Mouse (Mus musculus) MEL (cell line): Measurements from ENCODE around the gene Sh3glb1. TPM values are rescaled to one million over a fixed set of nuclear protein-coding genes. Genes with fewer than 3 reads are reported as not detected.

Experiments
- DNase-seq: peaks from one replicate; pipeline ENCODE4 v3.0.0; 2011; ENCODE audit warnings: low read depth, low spot score
- H3K27ac ChIP-seq: 2 replicates; pipeline ENCODE4 v1.5.1; 2012; ENCODE audit warnings: low read depth, mild to moderate bottlenecking, control low read depth, low read length, moderate library complexity; ENCODE audit not compliant: control insufficient read depth
- H3K27me3 ChIP-seq, 2 experiments: fragments of 150-350 bp in 1 of 2; sonication (generic) in 1 of 2; 2 replicates each; pipeline ENCODE4 v1.6.1; 2012; ENCODE audit warnings: low read length in 2 of 2, mild to moderate bottlenecking in 2 of 2, improper control_type of control experiment in 1 of 2, moderate library complexity in 1 of 2; ENCODE audit not compliant: insufficient read depth in 2 of 2, control insufficient read depth in 1 of 2
- H3K36me3 ChIP-seq, 2 experiments: 2 replicates each; pipeline ENCODE4 v1.6.1; 2012 to 2014; ENCODE audit warnings: low read length in 2 of 2, improper control_type of control experiment in 1 of 2, inconsistent platforms in 1 of 2, mild to moderate bottlenecking in 1 of 2; ENCODE audit not compliant: insufficient read depth in 2 of 2, control insufficient read depth in 1 of 2
- H3K4me1 ChIP-seq, 2 experiments: fragments of 150-350 bp in 1 of 2; sonication (generic) in 1 of 2; 2 replicates each; pipeline ENCODE4 v1.6.1; 2012; ENCODE audit warnings: low read length in 2 of 2, improper control_type of control experiment in 1 of 2, mild to moderate bottlenecking in 1 of 2; ENCODE audit not compliant: insufficient read depth in 2 of 2, control insufficient read depth in 1 of 2
- H3K4me3 ChIP-seq, 2 experiments: fragments of 150-350 bp in 1 of 2; sonication (generic) in 1 of 2; 2 replicates each; pipeline ENCODE4 v1.5.1; 2012; ENCODE audit warnings: low read depth in 2 of 2, low read length in 2 of 2, mild to moderate bottlenecking in 2 of 2, moderate library complexity in 2 of 2, control low read depth in 1 of 2, improper control_type of control experiment in 1 of 2; ENCODE audit not compliant: control insufficient read depth in 1 of 2, insufficient read depth in 1 of 2
- H3K79me2 ChIP-seq: 2 replicates; pipeline ENCODE4 v1.6.1; 2012; ENCODE audit warnings: mild to moderate bottlenecking, low read length, moderate library complexity; ENCODE audit not compliant: control insufficient read depth, poor library complexity, insufficient read depth
- H3K9ac ChIP-seq: 2 replicates; pipeline ENCODE4 v1.6.1; 2012; ENCODE audit warnings: low read depth, mild to moderate bottlenecking, control low read depth, low read length, moderate library complexity; ENCODE audit not compliant: control insufficient read depth, poor library complexity, severe bottlenecking
- H3K9me3 ChIP-seq: fragments of 150-350 bp; sonication (generic); replicated peaks from 2 replicates; pipeline ENCODE4 v1.6.1; 2012; ENCODE audit warnings: mild to moderate bottlenecking, low read length, improper control_type of control experiment, moderate library complexity; ENCODE audit not compliant: insufficient read depth
- BHLHE40 ChIP-seq: IDR thresholded peaks from 2 replicates; pipeline ENCODE4 v1.6.1; 2012; ENCODE audit warnings: low read depth, mild to moderate bottlenecking, inconsistent platforms, low read length, improper control_type of control experiment, borderline replicate concordance
- CHD1 ChIP-seq: IDR thresholded peaks from 2 replicates; pipeline ENCODE4 v1.6.1; 2012; ENCODE audit warnings: low read depth, mild to moderate bottlenecking, inconsistent platforms, low read length, improper control_type of control experiment
- CHD2 ChIP-seq: IDR thresholded peaks from 2 replicates; pipeline ENCODE4 v1.6.1; 2011; ENCODE audit warnings: low read length, improper control_type of control experiment
- CTCF ChIP-seq, 3 experiments: IDR thresholded peaks in 2 of 3; conservative IDR thresholded peaks in 1 of 3; 2 replicates each; pipeline ENCODE4 v1.5.1; 2011 to 2012; ENCODE audit warnings: low read length in 3 of 3, low read depth in 2 of 3, mild to moderate bottlenecking in 2 of 3, improper control_type of control experiment in 1 of 3, inconsistent platforms in 1 of 3, mixed read lengths in 1 of 3, moderate library complexity in 1 of 3; ENCODE audit not compliant: control insufficient read depth in 1 of 3, insufficient read depth in 1 of 3, poor library complexity in 1 of 3, severe bottlenecking in 1 of 3
- EP300 ChIP-seq, 2 experiments: IDR thresholded peaks; 2 replicates each; pipeline ENCODE4 v1.6.1; 2011; ENCODE audit warnings: improper control_type of control experiment in 2 of 2, low read length in 2 of 2, low read depth in 1 of 2, mild to moderate bottlenecking in 1 of 2
- ETS1 ChIP-seq: IDR thresholded peaks from 2 replicates; pipeline ENCODE4 v1.6.1; 2012; ENCODE audit warnings: low read depth, mild to moderate bottlenecking, inconsistent platforms, low read length, improper control_type of control experiment, moderate library complexity
- GABPA ChIP-seq: IDR thresholded peaks from 2 replicates; pipeline ENCODE4 v1.6.1; 2012; ENCODE audit warnings: low read depth, mild to moderate bottlenecking, inconsistent platforms, low read length, improper control_type of control experiment, moderate library complexity
- GATA1 ChIP-seq: IDR thresholded peaks from 2 replicates; pipeline ENCODE4 v1.6.1; 2011; ENCODE audit warnings: low read depth, low read length, improper control_type of control experiment
- HCFC1 ChIP-seq: IDR thresholded peaks from 2 replicates; pipeline ENCODE4 v1.6.1; 2012; ENCODE audit warnings: low read depth, mild to moderate bottlenecking, inconsistent platforms, low read length, improper control_type of control experiment, moderate library complexity
- MAFK ChIP-seq: IDR thresholded peaks from 2 replicates; pipeline ENCODE4 v1.6.1; 2011; ENCODE audit warnings: low read depth, mild to moderate bottlenecking, low read length, improper control_type of control experiment, borderline replicate concordance
- MAX ChIP-seq: IDR thresholded peaks from 2 replicates; pipeline ENCODE4 v1.6.1; 2011; ENCODE audit warnings: low read length, improper control_type of control experiment
- MEF2A ChIP-seq: IDR thresholded peaks from 2 replicates; pipeline ENCODE4 v1.6.1; 2014; ENCODE audit warnings: low read depth, mild to moderate bottlenecking, inconsistent platforms, low read length, improper control_type of control experiment; ENCODE audit not compliant: poor library complexity, insufficient replicate concordance, severe bottlenecking; ENCODE audit errors: extremely low read depth
- MXI1 ChIP-seq: IDR thresholded peaks from 2 replicates; pipeline ENCODE4 v1.6.1; 2011; ENCODE audit warnings: mild to moderate bottlenecking, low read depth, low read length, improper control_type of control experiment
- MYB ChIP-seq: IDR thresholded peaks from 2 replicates; pipeline ENCODE4 v1.6.1; 2011; ENCODE audit warnings: mild to moderate bottlenecking, low read depth, low read length, improper control_type of control experiment
- MYC ChIP-seq: IDR thresholded peaks from 2 replicates; pipeline ENCODE4 v1.6.1; 2011; ENCODE audit warnings: low read depth, mild to moderate bottlenecking, low read length, improper control_type of control experiment, moderate library complexity
- NELFE ChIP-seq: IDR thresholded peaks from 2 replicates; pipeline ENCODE4 v1.6.1; 2011; ENCODE audit warnings: low read depth, low read length, improper control_type of control experiment
- NRF1 ChIP-seq: IDR thresholded peaks from 2 replicates; pipeline ENCODE4 v1.6.1; 2014; ENCODE audit warnings: low read depth, mild to moderate bottlenecking, inconsistent platforms, low read length, improper control_type of control experiment, moderate library complexity; ENCODE audit not compliant: poor library complexity, insufficient read depth, severe bottlenecking
- POLR2A ChIP-seq, 2 experiments: IDR thresholded peaks; 2 replicates each; pipeline ENCODE4 v1.6.1; 2011 to 2012; ENCODE audit warnings: low read length in 2 of 2, mild to moderate bottlenecking in 2 of 2, control low read depth in 1 of 2, improper control_type of control experiment in 1 of 2, low read depth in 1 of 2, moderate library complexity in 1 of 2; ENCODE audit not compliant: control insufficient read depth in 1 of 2, insufficient read depth in 1 of 2, poor library complexity in 1 of 2
- POLR2AphosphoS2 ChIP-seq: IDR thresholded peaks from 2 replicates; pipeline ENCODE4 v1.6.1; 2011; ENCODE audit warnings: low read length, improper control_type of control experiment
- POLR2AphosphoS5 ChIP-seq: IDR thresholded peaks from 2 replicates; pipeline ENCODE4 v1.6.1; 2012; ENCODE audit warnings: low read depth, borderline replicate concordance, mild to moderate bottlenecking, inconsistent platforms, low read length, moderate library complexity, mixed read lengths
- RAD21 ChIP-seq: IDR thresholded peaks from 2 replicates; pipeline ENCODE4 v1.6.1; 2011; ENCODE audit warnings: mild to moderate bottlenecking, low read depth, low read length, improper control_type of control experiment
- RCOR1 ChIP-seq: IDR thresholded peaks from 2 replicates; pipeline ENCODE4 v1.6.1; 2012; ENCODE audit warnings: low read depth, mild to moderate bottlenecking, inconsistent platforms, low read length, improper control_type of control experiment
- SIN3A ChIP-seq: IDR thresholded peaks from 2 replicates; pipeline ENCODE4 v1.6.1; 2012; ENCODE audit warnings: low read length, improper control_type of control experiment, inconsistent platforms
- SMC3 ChIP-seq: IDR thresholded peaks from 2 replicates; pipeline ENCODE4 v1.6.1; 2011; ENCODE audit warnings: low read depth, low read length, improper control_type of control experiment
- TAL1 ChIP-seq: IDR thresholded peaks from 2 replicates; pipeline ENCODE4 v1.6.1; 2012; ENCODE audit warnings: mild to moderate bottlenecking, inconsistent platforms, low read length, moderate library complexity, mixed read lengths
- TBP ChIP-seq: IDR thresholded peaks from 2 replicates; pipeline ENCODE4 v1.8.0; 2011; ENCODE audit warnings: low read depth, low read length, improper control_type of control experiment
- TCF12 ChIP-seq: IDR thresholded peaks from 2 replicates; pipeline ENCODE4 v1.6.1; 2014; ENCODE audit warnings: low read depth, mild to moderate bottlenecking, inconsistent platforms, low read length, improper control_type of control experiment, moderate library complexity
- UBTF ChIP-seq: IDR thresholded peaks from 2 replicates; pipeline ENCODE4 v1.6.1; 2012; ENCODE audit warnings: low read depth, mild to moderate bottlenecking, inconsistent platforms, low read length, improper control_type of control experiment, moderate library complexity, borderline replicate concordance; ENCODE audit not compliant: insufficient read depth
- USF1 ChIP-seq: IDR thresholded peaks from 2 replicates; pipeline ENCODE4 v1.6.1; 2014; ENCODE audit warnings: low read depth, mild to moderate bottlenecking, inconsistent platforms, low read length, improper control_type of control experiment, moderate library complexity
- USF2 ChIP-seq, 2 experiments: IDR thresholded peaks; 2 replicates each; pipeline ENCODE4 v1.6.1; 2011 to 2012; ENCODE audit warnings: improper control_type of control experiment in 2 of 2, low read length in 2 of 2, borderline replicate concordance in 1 of 2, inconsistent platforms in 1 of 2, low read depth in 1 of 2, mild to moderate bottlenecking in 1 of 2; ENCODE audit not compliant: insufficient read depth in 1 of 2
- ZC3H11A ChIP-seq: IDR thresholded peaks from 2 replicates; pipeline ENCODE4 v1.6.1; 2012; ENCODE audit warnings: low read depth, mild to moderate bottlenecking, inconsistent platforms, low read length, improper control_type of control experiment
- ZKSCAN1 ChIP-seq: IDR thresholded peaks from 2 replicates; pipeline ENCODE4 v1.6.1; 2012; ENCODE audit warnings: low read depth, mild to moderate bottlenecking, inconsistent platforms, low read length, improper control_type of control experiment, moderate library complexity
- ZMIZ1 ChIP-seq: IDR thresholded peaks from 2 replicates; pipeline ENCODE4 v1.6.1; 2012; ENCODE audit warnings: low read depth, mild to moderate bottlenecking, inconsistent platforms, low read length, improper control_type of control experiment, moderate library complexity
- ZNF384 ChIP-seq: IDR thresholded peaks from 2 replicates; pipeline ENCODE4 v1.6.1; 2012; ENCODE audit warnings: low read depth, mild to moderate bottlenecking, inconsistent platforms, low read length, improper control_type of control experiment
- polyA plus RNA-seq, 2 experiments: library from polyadenylated mRNA; stranded (reverse) in 1 of 2; unstranded in 1 of 2; fragments of >175 nt in 1 of 2; fragments of >200 nt in 1 of 2; gene quantifications; 2 replicates each; pipeline versions ENCODE4 v1.2.1 to v1.2.4; 2012; ENCODE audit warnings: low replicate concordance in 2 of 2, low read depth in 1 of 2; ENCODE audit not compliant: insufficient read length in 2 of 2, insufficient read depth in 1 of 2, missing spikeins in 1 of 2
- total RNA-seq: library from RNA; depleted of rRNA; stranded (reverse); fragments of 300-350 nt; gene quantifications from 2 replicates; pipeline ENCODE4 v1.2.3, GENCODE M21; 2012; rRNA removed

The Sh3glb1 gene
- 33.9 and 39.6 TPM in 2 replicates for total RNA-seq
- polyA plus RNA-seq: 10 to 100 TPM; 61.9 to 89.2 TPM

- Histone ChIP-seq H3K9ac (peak within 1 kb of the TSS; percentile 96), H3K4me1 (peaks cover 9% of the 10 kb centered on the region in 2 experiments; a peak in 3 of 4 replicates), H3K36me3 (peaks cover 0 to 15% of the 10 kb centered on the region in 2 experiments; a peak in 2 of 4 replicates), H3K4me3 (peak within 1 kb of the TSS; percentile 94 to 99), H3K27me3 (no peaks in the 10 kb centered on the region), H3K9me3 (no peaks in the 10 kb centered on the region), H3K27ac (peak within 1 kb of the TSS; percentile 95), H3K79me2 (peaks cover 31% of the 10 kb centered on the region)
- peak; percentile 92 for DNase-seq
- TF ChIP-seq TBP: peak; percentile 34; the same call in 1 of the 2 replicates
- peak; percentile 51 for TF ChIP-seq ZC3H11A
- no peak; the same call in 1 of the 2 replicates for TF ChIP-seq NELFE
- TF ChIP-seq SMC3: peak; percentile 81
- TF ChIP-seq UBTF: no peak
- TF ChIP-seq POLR2AphosphoS5: no peak
- TF ChIP-seq GABPA: no peak
- peak; percentile 31 to 49; a peak in 1 of 4 replicates for TF ChIP-seq POLR2A (IDR thresholded peaks at IDR 0.05; ENCODE audit: control insufficient read depth in 1 of 2, insufficient read depth in 1 of 2, low read depth in 1 of 2, low read length in 2 of 2, poor library complexity in 1 of 2)
- TF ChIP-seq EP300 (IDR thresholded peaks at IDR 0.05; ENCODE audit: low read depth in 1 of 2, low read length in 2 of 2): peak in 1 of 2 experiments; percentile 65; a peak in 2 of 4 replicates
- no peak for TF ChIP-seq CHD2
- peak; percentile 75 for TF ChIP-seq SIN3A
- TF ChIP-seq ZNF384: no peak
- TF ChIP-seq TAL1: no peak
- TF ChIP-seq MEF2A: no peak
- no peak; the same call in 1 of the 2 replicates for TF ChIP-seq RCOR1
- peak; percentile 39; the same call in 1 of the 2 replicates for TF ChIP-seq TCF12
- no peak for TF ChIP-seq MAX
- TF ChIP-seq MAFK: no peak
- no peak for TF ChIP-seq GATA1
- peak; percentile 64; the same call in 1 of the 2 replicates for TF ChIP-seq HCFC1
- TF ChIP-seq MYC: no peak
- peak; percentile 77 to 93 (median 93) for TF ChIP-seq CTCF (IDR thresholded peaks at IDR 0.05 in 2 of 3, conservative IDR thresholded peaks at IDR 0.05 in 1 of 3; ENCODE audit: control insufficient read depth in 1 of 3, insufficient read depth in 1 of 3, low read depth in 2 of 3, low read length in 3 of 3, poor library complexity in 1 of 3, severe bottlenecking in 1 of 3)
- no peak for TF ChIP-seq MYB
- no peak for TF ChIP-seq ZKSCAN1
- 0 out of 2 replicates have a peak, but pooled peaks have one; percentile 8 for TF ChIP-seq USF1
- no peak for TF ChIP-seq USF2 (IDR thresholded peaks at IDR 0.05; ENCODE audit: borderline replicate concordance in 1 of 2, insufficient read depth in 1 of 2, low read depth in 1 of 2, low read length in 2 of 2)
- no peak for TF ChIP-seq ZMIZ1
- TF ChIP-seq ETS1: peak; percentile 56
- no peak for TF ChIP-seq CHD1
- TF ChIP-seq BHLHE40: no peak; the same call in 1 of the 2 replicates
- TF ChIP-seq RAD21: peak; percentile 66
- no peak for TF ChIP-seq NRF1
- no peak for TF ChIP-seq POLR2AphosphoS2
- TF ChIP-seq MXI1: no peak; the same call in 1 of the 2 replicates
Observed at GRCm38 (mm10) chr3:144719901-144720747, at the start of gene Sh3glb1. TSS of gene Sh3glb1 (minus strand) at chr3:144720335.
